Mouse (Mus musculus) hindbrain, embryonic 16.5 days (tissue): ENCODE measurements around the gene Elac2. TPM values are rescaled to one million over a fixed set of nuclear protein-coding genes. Genes with fewer than 3 reads are reported as not detected.
A peak's percentile ranks its signal among the peaks of the same experiment; 100 is the strongest.

ENCODE experiments used
- ATAC-seq: fragments of 200-750 bp; cut with Nextera tagmentation; 2 replicates; pipeline ENCODE4 v1.8.0; 2017; ENCODE audit warnings: moderate TSS enrichment, moderate library complexity
- H3K27ac ChIP-seq: fragments of 300-500 bp; sonication (generic); 2 replicates; pipeline ENCODE4 v1.5.1; 2014; ENCODE audit warnings: low read depth, mild to moderate bottlenecking, control low read depth, low read length, moderate library complexity
- H3K27me3 ChIP-seq: fragments of 300-500 bp; sonication (generic); replicated peaks from 2 replicates; pipeline ENCODE4 v1.6.1; 2014; ENCODE audit warnings: low read length; ENCODE audit not compliant: control insufficient read depth, insufficient read depth
- H3K36me3 ChIP-seq: fragments of 300-500 bp; sonication (generic); 2 replicates; pipeline ENCODE4 v1.6.1; 2014; ENCODE audit warnings: mild to moderate bottlenecking, low read length, moderate library complexity, mixed read lengths; ENCODE audit not compliant: control insufficient read depth, insufficient read depth
- H3K4me1 ChIP-seq: fragments of 300-500 bp; sonication (generic); 2 replicates; pipeline ENCODE4 v1.6.1; 2014; ENCODE audit warnings: low read depth, low read length; ENCODE audit not compliant: control insufficient read depth, insufficient read depth
- H3K4me2 ChIP-seq: fragments of 300-500 bp; sonication (generic); 2 replicates; pipeline ENCODE4 v1.6.1; 2014; ENCODE audit warnings: mild to moderate bottlenecking, low read length, control low read depth, moderate library complexity
- H3K4me3 ChIP-seq: fragments of 300-500 bp; sonication (generic); 2 replicates; pipeline ENCODE4 v1.5.1; 2014; ENCODE audit warnings: mild to moderate bottlenecking, low read length, control low read depth, moderate library complexity
- H3K9ac ChIP-seq: fragments of 300-500 bp; sonication (generic); 2 replicates; pipeline ENCODE4 v1.6.1; 2014; ENCODE audit warnings: low read depth, mild to moderate bottlenecking, control low read depth, low read length, moderate library complexity
- H3K9me3 ChIP-seq: fragments of 300-500 bp; sonication (generic); 2 replicates; pipeline ENCODE4 v1.6.1; 2014; ENCODE audit warnings: mild to moderate bottlenecking, low read length, moderate library complexity; ENCODE audit not compliant: control insufficient read depth
- WGBS: fragments of 180-500 bp; shearing (Covaris S2); extraction: QIAGEN DNeasy Blood & Tissue Kit; methylation state at CpG from one replicate; pipeline ENCODE4 v1.1.7; 2014; 5-methylcytosine and 5-hydroxymethylcytosine counted together
- polyA plus RNA-seq: library from polyadenylated mRNA; unstranded; fragments of >200 nt; fragmentation: Nextera tagmentation; extraction: Ambion mirVana; gene quantifications from 2 replicates; pipeline ENCODE4 v1.2.1, GENCODE M21; 2015

The Elac2 gene
- polyA plus RNA-seq, 1 experiment from 2014 or later: 28.6 TPM

GRCm38 (mm10) chr11:64968939-64969342, 9.9 kb upstream of the Elac2 start:
- 54% methylated on average over 4 of the region's 4 CpGs for WGBS
- Histone ChIP-seq H3K27ac (no peak overlapping the region), H3K4me3 (no peak overlapping the region), H3K36me3 (no peaks in the 10 kb centered on the region), H3K9me3 (no peaks in the 10 kb centered on the region), H3K4me2 (no peak overlapping the region), H3K27me3 (peaks cover 7% of the 10 kb centered on the region), H3K9ac (no peak overlapping the region), H3K4me1 (no peaks in the 10 kb centered on the region; the same call in 1 of the 2 replicates)
- no peak for ATAC-seq

DNA sequence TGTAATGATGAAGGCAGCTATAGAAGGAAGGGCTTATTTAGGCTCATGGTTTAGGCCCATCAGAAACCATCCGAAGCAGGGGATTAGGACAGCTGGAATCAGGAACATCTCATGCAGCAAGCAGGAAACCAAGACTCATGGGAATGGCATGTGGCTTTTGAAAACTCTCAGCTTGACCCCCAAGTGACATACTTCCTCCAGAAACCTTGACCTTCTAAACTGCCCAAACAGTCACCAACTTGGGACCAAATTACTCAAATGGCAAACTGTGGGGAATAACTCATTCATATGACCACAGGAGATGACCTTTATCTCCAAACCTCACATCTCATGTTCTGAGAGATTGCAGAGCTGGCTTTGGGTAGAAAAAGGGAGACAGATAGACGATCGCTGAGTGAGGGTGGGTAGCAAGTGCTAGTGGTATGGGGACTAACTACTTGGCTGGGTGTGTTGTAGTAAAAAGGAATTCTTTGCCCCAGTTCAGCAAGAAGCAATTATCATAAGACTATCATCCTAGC, 7.3 kb upstream of the Elac2 start:
- 83% methylated on average over 3 of the region's 3 CpGs for WGBS
- H3K4me1 ChIP-seq: no peaks in the 10 kb centered on the region; the same call in 1 of the 2 replicates
- H3K4me3 ChIP-seq: no peak overlapping the region
- peaks cover 7% of the 10 kb centered on the region for H3K27me3 ChIP-seq
- H3K4me2 ChIP-seq: no peak overlapping the region
- no peaks in the 10 kb centered on the region for H3K9me3 ChIP-seq
- no peaks in the 10 kb centered on the region for H3K36me3 ChIP-seq
- no peak overlapping the region for H3K27ac ChIP-seq
- ATAC-seq: no peak
- no peak overlapping the region for H3K9ac ChIP-seq

GRCm38 (mm10) chr11:64972418-64972817, 6.4 kb upstream of the Elac2 start:
- no peaks in the 10 kb centered on the region for H3K36me3 ChIP-seq
- H3K9me3 ChIP-seq: no peaks in the 10 kb centered on the region
- H3K4me3 ChIP-seq: no peak overlapping the region
- no peak overlapping the region for H3K4me2 ChIP-seq
- H3K27ac ChIP-seq: no peak overlapping the region
- H3K4me1 ChIP-seq: no peaks in the 10 kb centered on the region; the same call in 1 of the 2 replicates
- ATAC-seq: no peak
- 73% methylated on average over 2 of the region's 2 CpGs for WGBS
- no peak overlapping the region for H3K9ac ChIP-seq
- H3K27me3 ChIP-seq: peaks cover 7% of the 10 kb centered on the region

DNA sequence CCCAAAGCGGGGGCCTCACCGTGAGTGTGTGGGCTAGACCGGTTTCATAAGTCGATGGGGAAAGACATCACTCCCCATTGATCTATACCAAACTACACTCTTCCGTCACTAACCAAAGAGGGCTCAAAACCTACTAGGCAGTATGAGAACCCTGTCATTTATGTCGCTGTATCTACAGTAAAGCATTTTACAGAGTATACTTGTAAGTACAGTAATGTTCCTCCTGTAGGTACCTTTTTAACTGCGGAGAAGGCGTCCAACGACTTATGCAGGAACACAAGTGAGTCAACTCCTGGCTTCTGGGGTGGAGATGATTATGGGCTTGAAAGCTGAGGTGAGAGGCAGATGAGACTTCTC, 629 bp downstream of the Elac2 start:
- H3K36me3 ChIP-seq: peaks cover 9% of the 10 kb centered on the region
- WGBS: 8% methylated on average over 9 of the region's 9 CpGs
- no peak for ATAC-seq
- peaks cover 13% of the 10 kb centered on the region for H3K4me1 ChIP-seq
- H3K9me3 ChIP-seq: no peaks in the 10 kb centered on the region
- H3K4me2 ChIP-seq: peak overlapping the region; percentile 92
- no peaks in the 10 kb centered on the region for H3K27me3 ChIP-seq
- peak overlapping the region; percentile 98 for H3K4me3 ChIP-seq
- H3K9ac ChIP-seq: peak overlapping the region; percentile 91
- H3K27ac ChIP-seq: peak overlapping the region; percentile 31; the same call in 1 of the 2 replicates

DNA sequence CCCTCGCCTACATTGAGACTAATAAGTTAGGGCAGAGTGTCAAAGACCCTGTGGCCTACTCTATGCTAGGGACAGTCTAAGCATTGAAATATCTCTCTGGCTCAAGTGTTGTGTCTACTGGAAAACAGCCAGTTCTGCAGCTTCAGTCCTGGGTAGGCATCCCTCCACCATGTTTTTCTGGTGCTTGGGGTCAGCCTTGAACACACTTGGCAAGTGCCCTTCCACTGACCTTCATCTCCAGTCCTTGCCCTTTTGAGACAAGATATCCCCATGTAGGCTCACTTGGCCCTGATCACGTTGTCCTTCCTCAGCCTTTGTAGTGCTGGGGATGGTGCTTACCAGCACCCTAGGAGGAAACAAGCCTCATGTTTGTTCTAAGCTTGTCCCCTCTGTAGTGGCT, 9.7 kb downstream of the Elac2 start:
- Histone ChIP-seq H3K9ac (no peak overlapping the region), H3K4me3 (no peak overlapping the region), H3K4me2 (no peak overlapping the region), H3K27me3 (no peaks in the 10 kb centered on the region), H3K4me1 (no peaks in the 10 kb centered on the region), H3K9me3 (no peaks in the 10 kb centered on the region), H3K36me3 (peaks cover 56% of the 10 kb centered on the region), H3K27ac (no peak overlapping the region)
- WGBS: 94% methylated on average over 2 of the region's 2 CpGs
- no peak for ATAC-seq

DNA sequence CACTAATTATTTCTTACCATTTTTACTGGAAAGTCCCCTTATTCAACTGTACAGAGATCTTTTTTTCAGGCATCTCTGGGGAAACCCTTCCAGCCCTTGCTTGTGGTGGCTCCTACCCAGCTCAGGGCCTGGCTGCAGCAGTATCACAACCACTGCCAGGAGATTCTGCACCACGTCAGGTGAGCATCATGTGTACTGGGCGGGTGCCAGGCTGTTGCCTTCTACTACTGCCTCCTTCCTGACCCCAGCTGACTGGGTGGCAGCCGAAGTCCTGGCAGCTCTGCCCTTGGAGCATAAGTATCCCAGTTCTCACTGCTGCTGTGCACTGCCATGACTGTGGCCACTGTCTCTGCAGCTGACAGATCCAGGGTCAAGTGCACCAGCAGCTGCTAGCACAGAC, 19.6 kb downstream of the Elac2 start:
- ATAC-seq: no peak
- Histone ChIP-seq H3K36me3 (peaks cover 53% of the 10 kb centered on the region), H3K9me3 (no peaks in the 10 kb centered on the region), H3K27me3 (no peaks in the 10 kb centered on the region), H3K9ac (no peak overlapping the region), H3K4me3 (no peak overlapping the region), H3K4me2 (no peak overlapping the region), H3K27ac (no peak overlapping the region), H3K4me1 (no peaks in the 10 kb centered on the region)
- 94% methylated on average over 3 of the region's 3 CpGs for WGBS

DNA sequence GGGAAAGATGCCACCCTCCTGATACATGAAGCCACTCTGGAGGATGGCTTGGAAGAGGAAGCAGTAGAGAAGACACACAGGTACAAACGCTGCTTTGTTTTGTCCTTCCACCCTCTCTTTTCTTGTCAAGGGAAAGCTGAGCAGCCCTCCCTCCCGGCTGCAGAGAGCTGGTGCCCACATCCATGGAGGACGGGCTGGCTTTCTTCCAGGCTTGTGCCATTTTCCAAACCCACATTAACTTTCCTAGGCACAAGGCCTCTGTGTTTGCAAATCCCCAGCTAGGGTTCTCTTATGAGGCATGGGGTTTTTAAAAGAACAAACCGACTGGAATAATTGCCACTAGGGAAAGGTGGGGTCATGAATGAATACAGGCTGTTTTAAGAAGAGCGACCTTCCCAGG, 20.8 kb downstream of the Elac2 start:
- Histone ChIP-seq H3K27ac (no peak overlapping the region), H3K4me3 (no peak overlapping the region), H3K9me3 (no peaks in the 10 kb centered on the region), H3K27me3 (no peaks in the 10 kb centered on the region), H3K36me3 (peaks cover 44% of the 10 kb centered on the region), H3K9ac (no peak overlapping the region), H3K4me1 (no peaks in the 10 kb centered on the region), H3K4me2 (no peak overlapping the region)
- WGBS: 87% methylated on average over 5 of the region's 5 CpGs
- no peak for ATAC-seq

- Histone ChIP-seq H3K9me3 (no peaks in the 10 kb centered on the region), H3K4me1 (no peaks in the 10 kb centered on the region), H3K27ac (no peak overlapping the region), H3K27me3 (no peaks in the 10 kb centered on the region), H3K9ac (no peak overlapping the region), H3K4me3 (no peak overlapping the region), H3K36me3 (peaks cover 32% of the 10 kb centered on the region), H3K4me2 (no peak overlapping the region)
- 88% methylated on average over 14 of the region's 14 CpGs for WGBS
- ATAC-seq: no peak
Observed at GRCm38 (mm10) chr11:65001729-65002128, 22.9 kb downstream of the Elac2 start.

- H3K9me3 ChIP-seq: no peaks in the 10 kb centered on the region
- no peak overlapping the region for H3K9ac ChIP-seq
- H3K36me3 ChIP-seq: peaks cover 27% of the 10 kb centered on the region
- no peaks in the 10 kb centered on the region for H3K4me1 ChIP-seq
- 92% methylated on average over 5 of the region's 5 CpGs for WGBS
- H3K27ac ChIP-seq: no peak overlapping the region
- no peak overlapping the region for H3K4me2 ChIP-seq
- ATAC-seq: no peak
- no peak overlapping the region for H3K4me3 ChIP-seq
- H3K27me3 ChIP-seq: no peaks in the 10 kb centered on the region
Observed at GRCm38 (mm10) chr11:65003611-65004010, 24.8 kb downstream of the Elac2 start.

DNA sequence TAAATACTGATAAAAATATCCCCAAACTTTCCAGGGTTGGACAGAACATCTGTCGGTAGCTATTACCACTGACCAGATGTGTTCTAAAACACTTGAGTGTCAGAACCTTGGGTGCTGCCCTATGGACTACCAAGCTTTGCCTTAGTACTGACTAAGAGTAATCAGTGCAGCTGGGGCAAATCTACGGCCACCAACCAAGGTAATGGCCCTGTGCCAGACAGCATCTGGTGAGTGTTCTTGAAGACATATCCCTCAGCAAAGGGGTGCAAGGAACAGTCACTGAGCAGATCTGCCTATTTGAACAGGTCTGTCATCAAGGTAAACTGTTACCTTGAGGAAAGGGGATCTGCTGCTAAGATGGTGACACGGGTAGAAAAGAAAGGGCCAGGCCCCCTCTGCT, 26.0 kb downstream of the Elac2 start:
- 87% methylated on average over 3 of the region's 3 CpGs for WGBS
- Histone ChIP-seq H3K27ac (no peak overlapping the region), H3K4me3 (no peak overlapping the region), H3K27me3 (no peaks in the 10 kb centered on the region), H3K9ac (no peak overlapping the region), H3K4me2 (no peak overlapping the region), H3K36me3 (peaks cover 23% of the 10 kb centered on the region), H3K9me3 (no peaks in the 10 kb centered on the region), H3K4me1 (no peaks in the 10 kb centered on the region)
- ATAC-seq: no peak
